Mouse (Mus musculus) heart, adult 2 months (tissue): ENCODE results near the gene Slc12a8. TPM values are rescaled to one million over a fixed set of nuclear protein-coding genes. Genes with fewer than 3 reads are reported as not detected.

Source experiments
- DNase-seq, 2 experiments: peaks; one replicate each; pipeline ENCODE4 v3.0.0; 2021
- H3K27ac ChIP-seq: fragments of 200-600 bp; 2 replicates; pipeline ENCODE4 v1.8.1; 2022
- H3K27me3 ChIP-seq: fragments of 200-500 bp; 2 replicates; pipeline ENCODE4 v1.6.1; 2012; ENCODE audit warnings: mild to moderate bottlenecking, low read length, inconsistent platforms, mixed read lengths; ENCODE audit not compliant: control insufficient read depth, insufficient read depth
- H3K36me3 ChIP-seq: fragments of 200-500 bp; 2 replicates; pipeline ENCODE4 v1.6.1; 2012; ENCODE audit warnings: low read length, inconsistent platforms; ENCODE audit not compliant: control insufficient read depth, insufficient read depth
- H3K4me1 ChIP-seq: fragments of 200-500 bp; 2 replicates; pipeline ENCODE4 v1.6.1; 2011; ENCODE audit warnings: low read length; ENCODE audit not compliant: control insufficient read depth, insufficient read depth
- H3K4me3 ChIP-seq: fragments of 200-600 bp; 2 replicates; pipeline ENCODE4 v1.8.1; 2022
- H3K79me2 ChIP-seq: fragments of 200-500 bp; replicated peaks from 2 replicates; pipeline ENCODE4 v1.6.1; 2012; ENCODE audit warnings: mild to moderate bottlenecking, inconsistent platforms, low read length, moderate library complexity, mixed read lengths; ENCODE audit not compliant: control insufficient read depth, insufficient read depth
- H3K9ac ChIP-seq: fragments of 200-500 bp; 2 replicates; pipeline ENCODE4 v1.6.1; 2012; ENCODE audit warnings: low read depth, mild to moderate bottlenecking, control low read depth, inconsistent platforms, low read length, mixed read lengths
- CTCF ChIP-seq: fragments of 200-600 bp; IDR thresholded peaks from 2 replicates; pipeline ENCODE4 v1.8.1; 2022; ENCODE audit warnings: antibody characterized with exemption, mild to moderate bottlenecking, moderate library complexity
- EP300 ChIP-seq: fragments of 200-500 bp; IDR thresholded peaks from 2 replicates; pipeline ENCODE4 v1.6.1; 2011; ENCODE audit warnings: low read depth, low read length, control low read depth; ENCODE audit not compliant: insufficient read depth
- POLR2A ChIP-seq: fragments of 200-500 bp; IDR thresholded peaks from 2 replicates; pipeline ENCODE4 v1.6.1; 2011; ENCODE audit warnings: mild to moderate bottlenecking, low read depth, low read length, control low read depth; ENCODE audit not compliant: insufficient read depth
- WGBS: fragments of 180-500 bp; shearing (Covaris S2); methylation state at CpG from one replicate; pipeline ENCODE4 v1.1.7; 2018; 5-methylcytosine and 5-hydroxymethylcytosine counted together
- intact Hi-C: fragments of 180-260 bp; cut with DNase I; formaldehyde crosslinking; loops from one replicate; pipeline ENCODE4 v1.15.1; 2025
- polyA plus RNA-seq: library from polyadenylated mRNA; depleted of rRNA; stranded (reverse); fragments of >200 nt; gene quantifications from 2 replicates; pipeline ENCODE4 v1.2.3, GENCODE M21; 2012
- total RNA-seq, 2 experiments: library from RNA; stranded (reverse); gene quantifications; 2 replicates each; pipeline ENCODE4 v1.2.3; 2021

Slc12a8 gene
- total and polyA plus RNA-seq, 3 experiments: 0.31 to 0.66 (median 0.45) TPM

DNA sequence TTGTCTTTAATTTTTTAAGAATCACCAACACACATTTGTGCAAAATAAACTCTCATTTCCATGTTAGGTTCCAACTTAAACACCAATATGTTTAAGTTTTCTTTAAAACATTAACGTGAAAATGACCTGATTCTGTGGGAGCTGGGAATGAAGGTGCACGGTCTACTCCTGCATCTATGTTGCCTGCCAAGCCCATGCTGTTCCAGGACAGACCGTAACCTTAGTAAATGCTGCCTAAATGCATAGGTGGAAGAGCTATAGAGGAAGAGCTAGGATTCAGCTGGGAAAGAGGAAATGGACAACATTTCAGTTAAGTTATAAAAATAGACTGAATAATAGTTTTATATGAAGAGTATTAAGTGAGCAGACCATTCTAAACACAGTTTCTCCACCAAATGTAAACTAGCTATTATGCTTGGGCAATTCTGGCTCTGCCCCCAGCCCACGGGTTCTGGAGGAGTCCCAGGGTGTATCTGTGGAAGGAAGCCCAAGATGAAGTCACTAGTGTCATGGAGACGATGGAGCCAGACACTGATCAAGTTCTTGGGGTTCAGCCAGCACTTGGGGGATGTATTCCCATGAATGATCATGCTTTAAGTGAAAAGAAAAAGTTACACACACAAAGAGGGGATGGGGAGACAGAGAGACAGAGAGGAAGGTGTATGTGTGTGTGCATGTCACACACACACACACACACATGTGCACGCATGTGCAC, 95.1 kb downstream of the Slc12a8 start:
- Histone ChIP-seq H3K4me1 (peaks cover 4% of the 10 kb centered on the region), H3K36me3 (no peaks in the 10 kb centered on the region), H3K79me2 (no peaks in the 10 kb centered on the region), H3K27me3 (no peaks in the 10 kb centered on the region), H3K4me3 (no peak overlapping the region), H3K27ac (no peak overlapping the region), H3K9ac (no peak overlapping the region)
- peak; percentile 56 to 59 for DNase-seq
- intact Hi-C loops: no loop called here
- TF ChIP-seq CTCF: no peak
- no peak for TF ChIP-seq EP300
- no peak for TF ChIP-seq POLR2A
- WGBS: 62% methylated on average over 6 of the region's 6 CpGs

DNA sequence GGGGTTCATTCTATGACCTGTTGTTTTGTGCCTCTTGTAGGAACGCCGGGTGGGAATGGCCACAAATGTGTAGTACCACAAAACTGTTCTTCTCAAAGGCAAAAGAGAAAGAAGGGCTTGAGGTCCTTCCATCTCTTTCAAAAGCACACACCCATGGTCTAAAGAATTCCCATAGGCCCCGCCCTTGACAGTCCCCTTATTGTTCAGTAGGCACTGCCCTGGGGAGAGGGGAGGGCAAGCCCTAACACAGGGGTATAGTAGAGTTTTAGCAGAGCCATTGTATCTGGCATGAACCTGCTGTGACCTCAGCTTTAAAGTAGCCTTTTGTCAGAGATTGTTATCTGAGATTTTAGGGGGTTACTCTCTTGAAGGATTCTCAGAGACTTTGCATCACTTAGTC, 98.9 kb downstream of the Slc12a8 start:
- Histone ChIP-seq H3K9ac (no peak overlapping the region), H3K27me3 (no peaks in the 10 kb centered on the region), H3K27ac (no peak overlapping the region), H3K4me1 (peaks cover 1% of the 10 kb centered on the region; the same call in 1 of the 2 replicates), H3K4me3 (no peak overlapping the region), H3K36me3 (no peaks in the 10 kb centered on the region), H3K79me2 (no peaks in the 10 kb centered on the region)
- DNase-seq: no peak
- TF ChIP-seq CTCF (no peak), EP300 (no peak), POLR2A (no peak)
- intact Hi-C loops: no loop called here
- 97% methylated on average over 3 of the region's 3 CpGs for WGBS

DNA sequence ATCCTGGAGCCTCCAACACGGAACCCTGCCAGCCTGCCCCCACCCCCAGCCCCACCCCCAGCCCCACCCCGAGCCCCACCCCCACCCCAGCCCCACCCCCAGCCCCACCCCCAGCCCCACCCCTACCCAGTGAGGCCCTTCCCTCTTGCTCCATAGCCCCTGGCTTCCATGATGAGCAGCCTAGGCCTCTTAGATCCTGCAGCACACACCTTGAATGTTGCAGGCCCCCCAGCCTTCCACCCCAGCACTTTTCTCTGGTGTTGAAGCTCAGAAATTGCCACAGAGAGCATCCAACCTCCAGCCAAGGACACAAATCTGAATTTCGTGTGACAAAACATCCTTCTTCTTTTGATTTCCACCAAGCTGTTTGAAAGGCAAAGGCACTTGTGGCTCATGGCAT, 104.7 kb downstream of the Slc12a8 start:
- Histone ChIP-seq H3K4me1 (no peaks in the 10 kb centered on the region), H3K27me3 (no peaks in the 10 kb centered on the region), H3K4me3 (no peak overlapping the region), H3K9ac (no peak overlapping the region), H3K27ac (no peak overlapping the region), H3K36me3 (no peaks in the 10 kb centered on the region), H3K79me2 (no peaks in the 10 kb centered on the region)
- intact Hi-C loops: no loop called here
- TF ChIP-seq EP300 (no peak), CTCF (no peak), POLR2A (no peak)
- DNase-seq: no peak
- 90% methylated on average over 2 of the region's 3 CpGs for WGBS

DNA sequence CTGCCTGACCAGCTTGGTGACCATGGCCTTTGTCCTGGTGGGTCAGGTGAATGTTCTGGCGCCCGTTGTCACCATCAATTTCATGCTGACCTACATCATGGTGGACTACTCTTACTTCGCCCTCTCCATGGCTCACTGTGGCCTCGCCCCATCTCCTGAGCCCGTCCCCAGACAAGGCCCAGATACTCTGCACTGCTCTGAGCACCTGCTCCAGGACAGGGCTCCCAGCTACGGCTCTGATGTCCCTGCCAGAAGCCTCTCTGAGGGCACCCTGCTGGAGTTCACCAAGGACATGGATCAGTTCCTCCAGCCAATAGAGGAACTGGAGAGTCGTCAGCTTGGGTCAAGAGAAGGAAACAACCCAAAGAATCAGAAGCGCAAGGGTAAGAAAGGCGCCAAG, 107.5 kb downstream of the Slc12a8 start:
- TF ChIP-seq CTCF: no peak
- WGBS: 92% methylated on average over 9 of the region's 9 CpGs

GRCm38 (mm10) chr16:33629539-33629938, 112.4 kb downstream of the Slc12a8 start:
- Histone ChIP-seq H3K4me3 (no peak overlapping the region), H3K9ac (no peak overlapping the region), H3K27ac (no peak overlapping the region), H3K79me2 (no peaks in the 10 kb centered on the region), H3K27me3 (no peaks in the 10 kb centered on the region), H3K36me3 (no peaks in the 10 kb centered on the region), H3K4me1 (no peaks in the 10 kb centered on the region)
- TF ChIP-seq EP300 (no peak), CTCF (no peak), POLR2A (no peak)
- WGBS: 83% methylated on average over 5 of the region's 5 CpGs
- no peak for DNase-seq
- intact Hi-C loops: no loop called here

More for the DNA sequence above, 107.5 kb downstream of the Slc12a8 start:
- H3K27me3 ChIP-seq: no peaks in the 10 kb centered on the region
- H3K9ac ChIP-seq: no peak overlapping the region
- no peaks in the 10 kb centered on the region for H3K79me2 ChIP-seq
- no peaks in the 10 kb centered on the region for H3K4me1 ChIP-seq
- H3K36me3 ChIP-seq: no peaks in the 10 kb centered on the region
- DNase-seq: no peak
- H3K27ac ChIP-seq: no peak overlapping the region
- no peak overlapping the region for H3K4me3 ChIP-seq
- intact Hi-C loops: no loop called here

GRCm38 (mm10) chr16:33635836-33636595, 118.9 kb downstream of the Slc12a8 start:
- Histone ChIP-seq H3K9ac (no peak overlapping the region), H3K36me3 (no peaks in the 10 kb centered on the region), H3K4me3 (no peak overlapping the region), H3K79me2 (no peaks in the 10 kb centered on the region), H3K27ac (no peak overlapping the region), H3K4me1 (no peaks in the 10 kb centered on the region), H3K27me3 (no peaks in the 10 kb centered on the region)
- intact Hi-C loops: no loop called here
- no peak for DNase-seq
- 86% methylated on average over 12 of the region's 12 CpGs for WGBS
- TF ChIP-seq POLR2A: no peak
- no peak for TF ChIP-seq CTCF
- TF ChIP-seq EP300: no peak
